Mouse (Mus musculus): ENCODE data around the gene Unc5c.

GRCm38 (mm10) chr3:141577382-141577781, 112.4 kb downstream of the Unc5c start:
- TF ChIP-seq CTCF (IDR thresholded peaks at IDR 0.05; ENCODE audit: extremely low read depth, insufficient read depth, low read length) (no peak), POLR2A (IDR thresholded peaks at IDR 0.05; ENCODE audit: extremely low read depth, insufficient read depth, low read length) (no peak)

Data from cortical plate, adult 2 months (tissue).